Comparison of ENCODE assay signal across 8 mouse cellular contexts in genomic region chr19:47168223-47168622, GRCm38 (mm10). TPM values are rescaled to one million over a fixed set of nuclear protein-coding genes. Genes with fewer than 3 reads are reported as not detected.
DNase-seq lines count a peak whose midpoint lies in the region; ATAC-seq lines count a peak whose summit lies in the region.

No protein-coding gene starts in this region.

- WGBS in intestine, embryonic 16.5 days, result 10% methylated on average over 13 of the region's 13 CpGs
- 10% methylated on average over 13 of the region's 13 CpGs for WGBS in stomach, embryonic 16.5 days

- H3K4me1 ChIP-seq in intestine, embryonic 16.5 days (ENCODE audit: control insufficient read depth, insufficient read depth, low read length), result peaks cover 7% of the 10 kb centered on the region; the same call in 1 of the 2 replicates
- H3K4me1 ChIP-seq in stomach, embryonic 16.5 days (ENCODE audit: control insufficient read depth, insufficient read depth, low read length), result peaks cover 3% of the 10 kb centered on the region; the same call in 1 of the 2 replicates

- H3K9ac ChIP-seq in intestine, embryonic 16.5 days (ENCODE audit: low read depth, low read length), result peak overlapping the region; percentile 35
- H3K9ac ChIP-seq in stomach, embryonic 16.5 days (ENCODE audit: low read length), result peak overlapping the region; percentile 7; the same call in 1 of the 2 replicates

- no peaks in the 10 kb centered on the region for H3K27me3 ChIP-seq in intestine, embryonic 16.5 days (replicated peaks; ENCODE audit: control insufficient read depth, insufficient read depth, low read length)
- no peaks in the 10 kb centered on the region for H3K27me3 ChIP-seq in stomach, embryonic 16.5 days (ENCODE audit: control insufficient read depth, insufficient read depth, low read length)

- no peaks in the 10 kb centered on the region for H3K9me3 ChIP-seq in intestine, embryonic 16.5 days (ENCODE audit: control insufficient read depth, low read length)
- H3K9me3 ChIP-seq in stomach, embryonic 16.5 days (replicated peaks; ENCODE audit: control insufficient read depth, low read length), result no peaks in the 10 kb centered on the region

- ATAC-seq in CD4-positive, CD25-positive, alpha-beta regulatory T cell, adult 4 months, result no peak
- peak; percentile 53; the same call in 1 of the 2 replicates for ATAC-seq in intestine, embryonic 16.5 days
- peak; percentile 76 for ATAC-seq in megakaryocyte, adult 5-6 weeks (ENCODE audit: poor library complexity, severe bottlenecking)
- no peak for ATAC-seq in stomach, embryonic 16.5 days (ENCODE audit: insufficient read depth, low FRiP score)

- no peak overlapping the region for H3K27ac ChIP-seq in intestine, embryonic 16.5 days (ENCODE audit: low read length)
- H3K27ac ChIP-seq in stomach, embryonic 16.5 days (ENCODE audit: low read length), result no peak overlapping the region

- no peaks in the 10 kb centered on the region for H3K36me3 ChIP-seq in intestine, embryonic 16.5 days (ENCODE audit: control insufficient read depth, insufficient read depth, low read length)
- no peaks in the 10 kb centered on the region for H3K36me3 ChIP-seq in stomach, embryonic 16.5 days (ENCODE audit: control insufficient read depth, insufficient read depth, low read length)

- peak; percentile 73 for DNase-seq in CD4-positive, CD25-positive, alpha-beta regulatory T cell, adult 2 months (ENCODE audit: low read depth, low spot score)
- peak; percentile 19 for DNase-seq in urinary bladder, postnatal 25 days (ENCODE audit: low spot score)
- no peak for DNase-seq in urinary bladder, postnatal 4 days (ENCODE audit: low spot score in 2 of 2)
- peak; percentile 78 for DNase-seq in forelimb bud, embryonic 11.5 days (ENCODE audit: low read depth, low spot score)

- H3K4me2 ChIP-seq in intestine, embryonic 16.5 days (ENCODE audit: low read depth, low read length), result peak overlapping the region; percentile 41
- H3K4me2 ChIP-seq in stomach, embryonic 16.5 days (ENCODE audit: low read depth, low read length), result peak overlapping the region; percentile 50

- H3K4me3 ChIP-seq in intestine, embryonic 16.5 days (ENCODE audit: low read length), result peak overlapping the region; percentile 13
- peak overlapping the region; percentile 10 for H3K4me3 ChIP-seq in stomach, embryonic 16.5 days (replicated peaks; ENCODE audit: low read length)

RNA-seq across cellular contexts. Expression of gene Neurl1a, which starts 10.4 kb away (rescaled TPM):
- polyA plus RNA-seq in CD4-positive, CD25-positive, alpha-beta regulatory T cell, adult 4 months (2017; shearing (Covaris generic)), result under 1 TPM; 0.20 to 0.47 TPM
- polyA plus RNA-seq in intestine, embryonic 16.5 days (2015; fragmentation: Nextera tagmentation; extraction: Ambion mirVana), result 3.7 and 4.2 TPM in 2 replicates
- total RNA-seq in megakaryocyte, adult 5-6 weeks (2015), result not detected in 2 replicates
- total RNA-seq in megakaryocyte, adult 5-6 weeks (2017), result not detected in 2 replicates
- 5.9 and 6.8 TPM in 2 replicates for polyA plus RNA-seq in stomach, embryonic 16.5 days (2015; fragmentation: Nextera tagmentation; extraction: Ambion mirVana)

RNA-seq across cellular contexts. Expression of gene Calhm3, which starts 10.7 kb away (rescaled TPM):
- polyA plus RNA-seq in CD4-positive, CD25-positive, alpha-beta regulatory T cell, adult 4 months (2017; shearing (Covaris generic)), result not detected
- polyA plus RNA-seq in intestine, embryonic 16.5 days (2015; fragmentation: Nextera tagmentation; extraction: Ambion mirVana), result 0.88 and 1.1 TPM in 2 replicates
- not detected in 2 replicates for total RNA-seq in megakaryocyte, adult 5-6 weeks (2015)
- total RNA-seq in megakaryocyte, adult 5-6 weeks (2017), result not detected in 2 replicates
- polyA plus RNA-seq in stomach, embryonic 16.5 days (2015; fragmentation: Nextera tagmentation; extraction: Ambion mirVana), result not detected in 2 replicates

RNA-seq across cellular contexts. Expression of gene Calhm1, which starts 24.2 kb away (rescaled TPM):
- polyA plus RNA-seq in CD4-positive, CD25-positive, alpha-beta regulatory T cell, adult 4 months (2017; shearing (Covaris generic)), result not detected
- not detected in 2 replicates for polyA plus RNA-seq in intestine, embryonic 16.5 days (2015; fragmentation: Nextera tagmentation; extraction: Ambion mirVana)
- total RNA-seq in megakaryocyte, adult 5-6 weeks (2015), result not detected in 2 replicates
- total RNA-seq in megakaryocyte, adult 5-6 weeks (2017), result not detected in 2 replicates
- polyA plus RNA-seq in stomach, embryonic 16.5 days (2015; fragmentation: Nextera tagmentation; extraction: Ambion mirVana), result not detected in 2 replicates

RNA-seq across cellular contexts. Expression of gene Calhm2, which starts 30.1 kb away (rescaled TPM):
- polyA plus RNA-seq in CD4-positive, CD25-positive, alpha-beta regulatory T cell, adult 4 months (2017; shearing (Covaris generic)), result 10 to 100 TPM; 13.0 to 27.1 TPM
- polyA plus RNA-seq in intestine, embryonic 16.5 days (2015; fragmentation: Nextera tagmentation; extraction: Ambion mirVana), result 5.8 and 6.4 TPM in 2 replicates
- total RNA-seq in megakaryocyte, adult 5-6 weeks (2015), result 22.8 and 24.6 TPM in 2 replicates
- total RNA-seq in megakaryocyte, adult 5-6 weeks (2017), result 42.8 and 45.7 TPM in 2 replicates
- 7.8 and 7.9 TPM in 2 replicates for polyA plus RNA-seq in stomach, embryonic 16.5 days (2015; fragmentation: Nextera tagmentation; extraction: Ambion mirVana)

Comparison
In these comparisons a context has a peak if more than half of its experiments do, and no peak if none do; other contexts are left out.
1. DNase-seq: peak in CD4-positive, CD25-positive, alpha-beta regulatory T cell, adult 2 months (single experiment), urinary bladder, postnatal 25 days (single experiment) and forelimb bud, embryonic 11.5 days (single experiment); none in urinary bladder, postnatal 4 days (0 of 2).
2. ATAC-seq: peak in intestine, embryonic 16.5 days (single experiment) and megakaryocyte, adult 5-6 weeks (single experiment); none in CD4-positive, CD25-positive, alpha-beta regulatory T cell, adult 4 months (single experiment) and stomach, embryonic 16.5 days (single experiment).